Mouse (Mus musculus): ENCODE results near the gene Zscan2.

DNA sequence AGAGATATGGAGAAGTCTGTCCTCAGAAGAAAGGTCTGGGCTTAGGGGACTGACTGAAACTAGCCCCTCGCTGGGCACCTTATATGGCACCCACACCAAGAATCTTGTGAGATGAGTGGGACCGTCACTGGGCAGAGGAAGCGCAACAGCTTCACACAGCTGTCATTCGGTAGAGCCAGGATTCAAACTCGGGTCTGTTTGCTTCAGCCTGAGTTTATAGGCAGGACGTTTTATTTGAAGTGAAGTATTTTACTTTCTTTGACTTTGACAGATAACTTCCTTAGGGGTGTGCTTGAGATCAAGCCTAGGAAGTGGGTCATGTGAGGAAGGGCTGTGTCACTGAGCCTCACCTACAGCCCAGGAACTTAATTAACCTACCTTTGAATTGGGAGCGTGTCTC, 4.8 kb downstream of the Zscan2 start:
- no peak for TF ChIP-seq CTCF (IDR thresholded peaks at IDR 0.05; ENCODE audit: insufficient read depth, low read depth, low read length)
- TF ChIP-seq POLR2A (IDR thresholded peaks at IDR 0.05; ENCODE audit: insufficient read depth, low read depth, low read length): no peak
